Mouse (Mus musculus) intestine, embryonic 14.5 days (tissue): ENCODE measurements around the gene Atg7. TPM values are rescaled to one million over a fixed set of nuclear protein-coding genes. Genes with fewer than 3 reads are reported as not detected.

ENCODE experiments used
- ATAC-seq: fragments of 200-750 bp; cut with Nextera tagmentation; replicated peaks from 2 replicates; pipeline ENCODE4 v1.8.0; 2017; ENCODE audit warnings: low read depth, moderate number of reproducible peaks, moderate TSS enrichment, moderate library complexity; ENCODE audit not compliant: low FRiP score, low TSS enrichment
- DNase-seq: peaks from one replicate; pipeline ENCODE4 v3.0.0-alpha.2; 2018; ENCODE audit warnings: low spot score
- H3K27ac ChIP-seq: fragments of 300-500 bp; sonication (generic); 2 replicates; pipeline ENCODE4 v1.5.1; 2014; ENCODE audit warnings: low read depth, mild to moderate bottlenecking, control low read depth
- H3K27me3 ChIP-seq: fragments of 300-500 bp; sonication (generic); replicated peaks from 2 replicates; pipeline ENCODE4 v1.6.1; 2014; ENCODE audit warnings: low read length, control low read depth; ENCODE audit not compliant: control insufficient read depth, insufficient read depth
- H3K36me3 ChIP-seq: fragments of 300-500 bp; sonication (generic); 2 replicates; pipeline ENCODE4 v1.6.1; 2014; ENCODE audit warnings: low read length, control low read depth; ENCODE audit not compliant: control insufficient read depth, insufficient read depth
- H3K4me1 ChIP-seq: fragments of 300-500 bp; sonication (generic); replicated peaks from 2 replicates; pipeline ENCODE4 v1.6.1; 2014; ENCODE audit warnings: low read length, control low read depth, mixed read lengths; ENCODE audit not compliant: control insufficient read depth, insufficient read depth
- H3K4me2 ChIP-seq: fragments of 300-500 bp; sonication (generic); 2 replicates; pipeline ENCODE4 v1.6.1; 2014; ENCODE audit warnings: low read length
- H3K4me3 ChIP-seq: fragments of 300-500 bp; sonication (generic); 2 replicates; pipeline ENCODE4 v1.5.1; 2014; ENCODE audit warnings: low read depth, low read length, control low read depth, mixed read lengths
- H3K9ac ChIP-seq: fragments of 300-500 bp; sonication (generic); 2 replicates; pipeline ENCODE4 v1.6.1; 2014; ENCODE audit warnings: mild to moderate bottlenecking, low read length
- H3K9me3 ChIP-seq: fragments of 300-500 bp; sonication (generic); 2 replicates; pipeline ENCODE4 v1.6.1; 2016; ENCODE audit warnings: low read length, control low read depth; ENCODE audit not compliant: control insufficient read depth
- WGBS: fragments of 180-500 bp; shearing (Covaris S2); extraction: QIAGEN DNeasy Blood & Tissue Kit; methylation state at CpG from one replicate; pipeline ENCODE4 v1.1.7; 2014; 5-methylcytosine and 5-hydroxymethylcytosine counted together
- polyA plus RNA-seq: library from polyadenylated mRNA; unstranded; fragments of >200 nt; fragmentation: Nextera tagmentation; extraction: Ambion mirVana; gene quantifications from 2 replicates; pipeline ENCODE4 v1.2.1, GENCODE M21; 2014

Gene Atg7
- polyA plus RNA-seq, 1 experiment from 2014 or later: 22.8 TPM

DNA sequence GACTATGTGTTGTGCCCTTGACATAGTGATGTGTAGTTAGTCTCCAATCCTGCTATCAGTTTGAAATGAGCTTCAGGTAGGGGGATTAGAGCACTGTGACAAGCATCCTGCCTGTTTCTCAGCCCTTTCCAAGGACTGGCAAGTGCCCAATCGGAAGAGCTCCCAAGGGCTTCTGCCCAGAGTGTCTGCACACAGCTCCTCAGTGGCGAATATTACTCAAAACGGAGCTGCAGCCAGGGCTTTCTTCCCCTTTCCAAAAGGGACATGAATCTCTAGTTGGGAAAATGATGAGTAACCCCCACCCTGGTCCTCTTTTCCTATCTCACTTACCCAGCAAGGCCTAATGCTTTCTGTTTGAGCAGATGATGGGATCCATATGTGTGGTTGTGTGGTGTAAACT, 90.8 kb downstream of the Atg7 start:
- H3K9ac ChIP-seq: no peak overlapping the region
- 78% methylated on average over 3 of the region's 3 CpGs for WGBS
- DNase-seq: no peak
- H3K4me3 ChIP-seq: no peak overlapping the region
- H3K4me1 ChIP-seq: no peaks in the 10 kb centered on the region
- H3K27me3 ChIP-seq: no peaks in the 10 kb centered on the region
- H3K9me3 ChIP-seq: no peaks in the 10 kb centered on the region
- no peak overlapping the region for H3K27ac ChIP-seq
- no peak overlapping the region for H3K4me2 ChIP-seq
- H3K36me3 ChIP-seq: no peaks in the 10 kb centered on the region
- ATAC-seq: no peak

DNA sequence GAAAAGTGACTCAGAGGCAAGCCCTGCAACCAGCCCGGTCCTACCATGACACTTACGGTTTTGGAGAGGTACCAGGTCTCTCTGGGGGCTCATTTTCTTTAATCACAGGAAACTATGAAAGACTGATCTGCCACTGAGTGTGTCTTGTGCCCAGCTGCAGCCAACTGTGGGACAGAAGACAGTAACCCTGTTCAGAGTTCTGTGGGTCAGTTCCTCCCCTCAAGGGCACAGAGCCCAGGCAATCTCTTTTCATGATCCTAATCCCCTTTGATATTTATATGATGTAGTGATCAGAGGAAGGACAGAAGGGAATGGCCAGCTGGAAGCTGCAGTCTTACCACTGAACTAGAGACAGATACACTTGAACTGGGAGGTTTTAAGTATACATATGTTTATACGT, 92.2 kb downstream of the Atg7 start:
- no peak overlapping the region for H3K27ac ChIP-seq
- no peak overlapping the region for H3K9ac ChIP-seq
- ATAC-seq: no peak
- WGBS: 86% methylated on average over 3 of the region's 3 CpGs
- H3K4me1 ChIP-seq: no peaks in the 10 kb centered on the region
- no peak overlapping the region for H3K4me2 ChIP-seq
- no peak overlapping the region for H3K4me3 ChIP-seq
- no peaks in the 10 kb centered on the region for H3K9me3 ChIP-seq
- DNase-seq: no peak
- H3K27me3 ChIP-seq: no peaks in the 10 kb centered on the region
- no peaks in the 10 kb centered on the region for H3K36me3 ChIP-seq

DNA sequence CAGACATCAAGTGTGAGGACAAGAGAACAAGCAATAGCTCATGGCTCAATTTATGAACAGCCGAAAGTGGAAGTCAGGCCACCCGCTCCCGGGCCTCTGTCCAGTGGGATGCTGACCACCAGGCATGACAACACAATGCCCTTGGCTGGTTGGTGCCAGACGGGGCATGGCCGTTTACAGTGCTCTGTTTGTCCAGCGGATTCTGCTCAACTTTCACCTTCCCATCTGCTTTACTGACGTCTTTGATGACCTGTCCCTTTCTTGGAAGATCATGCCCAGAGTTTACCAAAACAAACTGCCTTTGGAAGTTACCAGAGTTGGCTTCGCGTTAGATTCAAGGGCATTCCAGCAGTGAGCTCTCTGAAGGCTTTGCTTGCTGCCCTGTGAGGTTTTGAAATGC, 93.5 kb downstream of the Atg7 start:
- H3K9me3 ChIP-seq: no peaks in the 10 kb centered on the region
- H3K27ac ChIP-seq: no peak overlapping the region
- no peak for DNase-seq
- H3K4me3 ChIP-seq: no peak overlapping the region
- no peak overlapping the region for H3K4me2 ChIP-seq
- H3K9ac ChIP-seq: no peak overlapping the region
- ATAC-seq: no peak
- no peaks in the 10 kb centered on the region for H3K4me1 ChIP-seq
- H3K27me3 ChIP-seq: no peaks in the 10 kb centered on the region
- H3K36me3 ChIP-seq: no peaks in the 10 kb centered on the region
- 94% methylated on average over 9 of the region's 9 CpGs for WGBS

DNA sequence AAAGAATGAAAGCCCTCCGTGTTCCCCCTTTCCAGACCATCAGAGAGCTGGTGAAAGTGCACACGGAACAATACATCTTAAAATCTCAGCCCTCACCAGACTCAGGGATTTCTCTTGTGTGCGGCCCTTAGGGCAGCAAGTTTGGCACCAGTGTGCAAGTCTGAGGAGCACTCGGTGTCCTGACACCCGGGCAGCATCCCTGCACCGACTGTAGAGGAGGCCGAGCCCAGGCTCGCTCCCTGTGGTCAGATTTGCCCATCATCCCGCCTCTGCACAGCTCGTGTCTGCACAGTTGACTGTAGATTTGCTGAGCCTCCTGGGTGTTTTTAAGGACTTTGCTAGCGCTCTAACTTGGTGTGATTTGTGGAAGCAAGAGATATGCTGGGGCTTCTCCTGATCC, 94.3 kb downstream of the Atg7 start:
- DNase-seq (no peak), ATAC-seq (no peak)
- no peak overlapping the region for H3K4me2 ChIP-seq
- no peaks in the 10 kb centered on the region for H3K9me3 ChIP-seq
- H3K36me3 ChIP-seq: no peaks in the 10 kb centered on the region
- H3K4me1 ChIP-seq: no peaks in the 10 kb centered on the region
- H3K9ac ChIP-seq: no peak overlapping the region
- H3K4me3 ChIP-seq: no peak overlapping the region
- H3K27me3 ChIP-seq: no peaks in the 10 kb centered on the region
- no peak overlapping the region for H3K27ac ChIP-seq
- WGBS: 84% methylated on average over 11 of the region's 11 CpGs

DNA sequence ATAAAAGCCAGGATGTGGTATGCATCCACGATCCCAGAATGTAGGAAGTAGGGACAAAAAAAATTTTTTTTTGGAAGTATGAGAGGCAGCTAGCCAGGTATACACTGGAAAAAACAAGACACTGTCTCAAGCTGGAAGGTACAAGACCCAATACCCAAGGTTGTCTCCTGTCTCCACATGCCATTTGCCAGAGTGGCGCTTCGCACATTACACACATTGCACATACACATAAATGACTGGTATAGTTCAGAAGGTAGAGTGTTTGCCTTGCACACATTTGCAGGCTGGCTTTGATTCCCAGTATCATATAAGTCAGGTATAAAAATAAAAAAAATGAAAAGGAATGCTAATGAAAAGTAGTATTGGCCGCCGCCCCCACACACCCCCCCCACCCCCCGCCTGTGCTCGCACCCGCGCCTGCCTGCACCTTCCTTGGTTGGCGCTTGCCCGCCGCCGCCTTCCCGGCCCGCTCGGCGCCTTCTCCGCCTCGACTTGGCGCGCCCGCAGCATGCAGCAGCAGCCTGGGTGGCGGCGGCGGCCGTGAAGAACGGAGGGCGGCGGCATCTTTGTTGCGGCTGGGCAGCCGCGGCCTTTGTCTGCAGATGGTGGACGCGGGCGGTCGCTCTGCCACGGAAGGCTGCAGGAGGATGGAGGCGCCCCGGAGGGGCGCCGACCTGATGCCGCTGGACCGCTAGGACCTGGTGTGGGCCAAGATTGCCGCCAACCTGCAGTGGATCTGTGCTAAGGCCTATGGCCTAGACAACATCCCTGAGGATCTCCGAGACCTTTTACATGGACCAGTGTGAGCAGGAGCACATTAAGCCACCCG, 95.2 kb downstream of the Atg7 start:
- Histone ChIP-seq H3K27ac (no peak overlapping the region), H3K36me3 (no peaks in the 10 kb centered on the region), H3K4me2 (peak overlapping the region; percentile 65), H3K27me3 (no peaks in the 10 kb centered on the region), H3K9ac (peak overlapping the region; percentile 51), H3K9me3 (no peaks in the 10 kb centered on the region), H3K4me1 (no peaks in the 10 kb centered on the region), H3K4me3 (peak overlapping the region; percentile 29)
- WGBS: 15% methylated on average over 46 of the region's 46 CpGs
- ATAC-seq: 0 out of 2 replicates have a peak, but pooled peaks have one; percentile 64
- peak; percentile 58 for DNase-seq

DNA sequence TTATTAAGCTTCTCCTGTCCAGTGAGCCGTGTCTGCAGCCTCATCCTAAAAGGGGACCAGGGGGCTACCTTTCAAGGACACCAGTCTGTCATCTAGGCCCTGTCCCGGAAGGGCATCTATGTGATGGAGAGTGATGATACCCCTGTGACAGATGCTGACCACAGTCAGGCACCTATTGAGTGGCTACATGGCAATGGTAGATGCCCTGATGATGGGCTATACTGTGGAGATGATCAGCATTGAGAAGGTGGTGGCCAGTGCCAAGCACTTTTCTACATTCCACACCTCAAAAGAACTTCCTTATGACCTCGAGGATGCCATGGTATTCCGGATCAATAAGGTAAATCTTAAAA, 95.8 kb downstream of the Atg7 start:
- Histone ChIP-seq H3K36me3 (no peaks in the 10 kb centered on the region), H3K4me1 (no peaks in the 10 kb centered on the region), H3K9ac (no peak overlapping the region), H3K9me3 (no peaks in the 10 kb centered on the region), H3K27me3 (no peaks in the 10 kb centered on the region), H3K4me3 (no peak overlapping the region), H3K27ac (no peak overlapping the region), H3K4me2 (peak overlapping the region; percentile 65; the same call in 1 of the 2 replicates)
- WGBS: 88% methylated on average over 4 of the region's 4 CpGs
- no peak for ATAC-seq
- no peak for DNase-seq

DNA sequence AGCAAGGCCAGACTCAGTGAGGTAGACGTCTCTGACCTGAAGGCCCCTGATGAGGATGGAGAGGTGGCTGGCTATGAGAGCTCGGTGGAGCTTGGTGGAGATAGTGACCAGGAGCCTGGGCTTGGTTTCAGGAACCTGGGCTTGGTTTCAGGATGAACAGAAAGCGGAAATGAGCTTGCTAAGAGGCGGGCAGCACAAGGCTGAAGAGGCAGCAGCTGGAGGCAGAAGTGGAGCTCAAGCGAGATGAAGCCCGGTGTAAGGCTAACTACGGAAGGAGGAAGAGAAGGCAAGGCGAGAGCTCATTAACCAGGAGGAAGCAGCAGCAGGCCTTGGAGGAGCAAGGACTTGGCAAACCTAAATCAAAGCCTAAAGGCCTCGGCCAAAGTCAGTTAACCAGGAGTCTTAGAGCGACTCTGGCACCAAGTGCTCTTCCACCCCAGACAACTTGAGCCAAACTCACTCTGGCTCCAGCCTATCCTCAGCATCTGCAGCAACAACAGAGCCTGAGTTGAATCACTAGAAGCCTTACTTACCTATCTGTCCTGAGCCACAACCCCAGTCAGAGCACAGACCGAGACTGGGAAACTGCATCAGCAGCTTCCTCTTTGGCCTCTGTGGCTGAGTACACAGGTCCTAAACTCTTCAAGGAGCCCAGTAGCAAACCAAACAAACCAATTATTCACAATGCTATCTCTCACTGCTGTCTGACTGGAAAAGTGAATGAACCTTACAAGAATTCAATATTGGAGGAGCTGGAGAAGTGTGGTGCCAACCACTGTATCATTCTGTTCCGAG, 99.5 kb downstream of the Atg7 start:
- WGBS: 90% methylated on average over 12 of the region's 12 CpGs

DNA sequence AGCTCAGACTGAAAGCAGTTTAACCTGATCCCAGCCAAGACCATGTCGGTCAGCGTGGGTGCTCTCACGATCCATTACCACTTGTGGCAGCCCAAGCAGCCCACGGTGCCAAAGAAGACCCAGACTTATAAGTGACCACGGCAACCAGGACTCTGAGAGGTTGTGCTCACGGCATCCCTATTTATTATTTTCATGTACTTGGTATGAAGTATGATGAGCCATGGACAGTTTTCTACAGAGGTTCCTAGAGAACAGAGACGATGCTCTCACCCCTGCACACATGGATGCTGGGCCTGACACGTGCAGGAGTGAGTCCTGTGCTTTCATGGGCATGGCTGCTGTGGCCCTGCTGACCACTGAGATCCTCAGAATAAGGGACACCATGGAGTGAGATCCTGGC, 100.2 kb downstream of the Atg7 start:
- 91% methylated on average over 8 of the region's 8 CpGs for WGBS
- no peak overlapping the region for H3K4me2 ChIP-seq
- H3K36me3 ChIP-seq: no peaks in the 10 kb centered on the region

More for the DNA sequence above, 99.5 kb downstream of the Atg7 start:
- no peaks in the 10 kb centered on the region for H3K4me1 ChIP-seq
- H3K4me2 ChIP-seq: no peak overlapping the region
- ATAC-seq (no peak), DNase-seq (no peak)
- no peak overlapping the region for H3K27ac ChIP-seq
- H3K9me3 ChIP-seq: no peaks in the 10 kb centered on the region
- H3K4me3 ChIP-seq: no peak overlapping the region
- H3K27me3 ChIP-seq: no peaks in the 10 kb centered on the region
- H3K9ac ChIP-seq: no peak overlapping the region
- no peaks in the 10 kb centered on the region for H3K36me3 ChIP-seq

More for the DNA sequence above, 100.2 kb downstream of the Atg7 start:
- Histone ChIP-seq H3K27ac (no peak overlapping the region), H3K9ac (no peak overlapping the region), H3K4me1 (no peaks in the 10 kb centered on the region), H3K9me3 (no peaks in the 10 kb centered on the region), H3K4me3 (no peak overlapping the region), H3K27me3 (no peaks in the 10 kb centered on the region)
- ATAC-seq: no peak
- DNase-seq: no peak
